Mouse (Mus musculus): ENCODE measurements around the gene Skint6. TPM values are rescaled to one million over a fixed set of nuclear protein-coding genes. Genes with fewer than 3 reads are reported as not detected.
"Not testable (repeated sequence)": the region's sequence is repeated elsewhere in the genome, so short reads cannot be mapped to it uniquely, and the experiment has no call there.

Gene Skint6
- polyA plus RNA-seq (2017; shearing (Covaris generic)), result not detected

DNA sequence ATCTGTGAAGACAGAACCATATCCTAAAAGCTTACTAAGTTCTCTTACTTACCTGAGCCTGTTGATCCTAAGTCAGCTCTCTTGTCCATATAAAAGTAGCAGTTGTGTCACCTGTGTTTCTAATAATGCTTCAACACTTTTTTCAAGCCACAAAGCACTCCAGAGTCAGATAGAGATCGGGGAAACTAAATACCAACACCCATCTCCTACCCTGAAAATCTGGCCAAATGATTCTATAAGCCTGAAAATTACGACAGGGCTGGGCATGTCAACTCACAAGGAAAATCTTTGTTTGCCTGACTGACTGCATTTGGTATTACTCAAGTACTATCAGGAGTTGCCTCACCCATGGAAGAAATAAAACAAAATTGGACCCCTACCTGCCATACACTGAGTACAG lies at the start of gene Skint6:
TSS of gene Skint6 (minus strand) at position 101 of the 400 bp plus-strand sequence.
- no peak for ATAC-seq

DNA sequence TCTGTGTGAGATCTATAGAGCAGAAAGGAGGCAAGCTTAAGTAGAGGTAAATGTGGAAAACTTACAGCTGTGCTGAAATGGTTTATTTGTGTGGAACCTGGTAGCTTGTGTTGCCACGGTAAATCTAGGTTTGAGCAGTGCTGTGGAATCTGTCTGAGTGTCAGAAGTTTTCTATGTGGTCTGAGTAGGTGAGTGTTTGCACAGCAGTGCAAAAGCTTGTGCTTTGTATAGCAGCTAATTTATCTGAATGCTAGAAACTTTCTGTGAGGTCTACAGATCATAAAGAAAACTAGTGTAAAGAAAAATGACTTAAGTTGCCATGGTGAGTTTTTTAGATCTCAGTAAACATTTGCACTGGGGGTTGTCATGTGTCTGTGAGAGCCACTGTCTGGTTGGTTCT lies 34.1 kb upstream of the Skint6 start:
- no peak for ATAC-seq

GRCm38 (mm10) chr4:113301773-113302473 lies 15.2 kb upstream of the Skint6 start:
- no peak for ATAC-seq

- no peak for ATAC-seq
Measured at GRCm38 (mm10) chr4:113263363-113264060, 23.3 kb downstream of the Skint6 start.

- no peak for ATAC-seq
Measured at GRCm38 (mm10) chr4:113245808-113246207, 41.0 kb downstream of the Skint6 start.

DNA sequence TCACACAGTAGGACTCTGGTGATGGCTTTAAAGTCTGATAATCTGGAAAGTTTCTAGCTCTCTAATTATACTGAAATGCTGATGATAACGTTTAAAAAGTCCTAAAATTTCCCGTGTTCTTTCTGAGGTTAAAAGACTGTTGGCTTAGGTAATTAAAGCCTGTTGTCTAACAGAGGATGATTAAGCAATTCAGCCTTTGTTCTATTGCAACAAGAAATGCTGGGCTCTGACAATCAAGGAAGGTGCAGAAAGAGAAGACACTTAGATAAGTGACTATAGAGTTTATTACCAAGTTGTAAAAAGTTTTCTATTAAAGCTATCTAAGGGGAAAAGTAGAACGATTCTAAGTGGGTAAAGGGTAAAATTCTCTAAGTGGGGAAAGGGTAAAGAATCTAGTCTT lies 219.2 kb downstream of the Skint6 start:
- no peak for ATAC-seq

- not testable (repeated sequence) for ATAC-seq
Measured at GRCm38 (mm10) chr4:112979160-112979559, 307.6 kb downstream of the Skint6 start.

DNA sequence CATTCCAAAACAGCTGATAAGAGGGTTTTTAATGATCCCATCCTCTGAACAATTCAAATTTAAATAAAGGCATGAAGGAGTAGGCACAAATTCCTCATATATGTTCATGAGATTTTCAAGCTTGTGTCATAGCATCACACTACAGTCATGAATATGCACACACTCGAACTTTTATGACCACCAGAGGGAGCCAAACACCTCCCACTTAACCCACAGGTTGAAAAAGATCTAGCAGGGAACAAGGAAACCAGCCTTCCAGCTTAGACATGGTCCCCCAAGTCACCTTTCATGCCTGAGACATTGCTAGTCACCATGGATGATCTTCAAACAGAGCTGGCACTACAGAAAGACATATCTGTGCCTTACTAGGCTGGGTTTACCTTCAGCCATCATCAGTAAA lies 496.1 kb downstream of the Skint6 start:
- ATAC-seq, result no peak

DNA sequence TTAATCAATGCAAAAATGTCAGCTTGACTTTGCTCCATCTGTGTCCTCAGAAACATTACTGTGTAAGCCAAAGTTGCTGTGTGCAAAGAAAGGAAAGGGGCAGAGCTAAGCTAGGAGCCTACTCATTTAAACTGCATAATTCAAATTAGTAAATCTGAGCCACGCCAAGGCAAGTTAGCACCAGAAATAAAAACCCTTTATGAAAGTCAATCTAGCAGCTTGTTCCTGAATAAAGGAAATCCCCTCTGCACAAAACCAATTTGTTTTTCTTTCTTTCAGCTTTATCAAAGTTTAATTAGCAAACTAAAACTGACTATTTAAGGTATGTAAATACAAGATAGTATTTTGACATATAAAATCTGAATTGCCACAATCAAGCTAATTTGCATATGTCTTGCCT lies 512.0 kb downstream of the Skint6 start, which contains the start of gene Skint10:
TSS of gene Skint10 (minus strand) at position 101 of the 400 bp plus-strand sequence.
- no peak for ATAC-seq

Measured in inflammation-experienced regulatory T-cells, adult 6 months (primary cell).